Mouse (Mus musculus): Measurements from ENCODE around the gene Fads3.

GRCm38 (mm10) chr19:10040866-10041387 is 442 bp upstream of the Fads3 start:
- TF ChIP-seq CTCF (conservative IDR thresholded peaks at IDR 0.05; ENCODE audit: low read length) (no peak), NANOG (IDR thresholded peaks at IDR 0.05; ENCODE audit: borderline replicate concordance, low read length) (no peak), POU5F1 (IDR thresholded peaks at IDR 0.05; ENCODE audit: borderline replicate concordance, low read length) (no peak)

Data from E14TG2a.4 (cell line).